Mouse (Mus musculus) midbrain, embryonic 13.5 days (tissue): Measurements from ENCODE around the gene Oxtr. TPM values are rescaled to one million over a fixed set of nuclear protein-coding genes. Genes with fewer than 3 reads are reported as not detected.

Source experiments
- ATAC-seq: fragments of 200-750 bp; cut with Nextera tagmentation; 2 replicates; pipeline ENCODE4 v1.8.0; 2017; ENCODE audit warnings: mild to moderate bottlenecking, moderate TSS enrichment, moderate library complexity
- H3K27ac ChIP-seq: fragments of 300-500 bp; sonication (generic); 2 replicates; pipeline ENCODE4 v1.5.1; 2015; ENCODE audit warnings: inconsistent platforms, mild to moderate bottlenecking, moderate library complexity
- H3K27me3 ChIP-seq: fragments of 300-500 bp; sonication (generic); 2 replicates; pipeline ENCODE4 v1.6.1; 2015; ENCODE audit warnings: mild to moderate bottlenecking, inconsistent platforms
- H3K36me3 ChIP-seq: fragments of 300-500 bp; sonication (generic); 2 replicates; pipeline ENCODE4 v1.6.1; 2015; ENCODE audit warnings: mild to moderate bottlenecking, inconsistent platforms
- H3K4me1 ChIP-seq: fragments of 300-500 bp; sonication (generic); replicated peaks from 2 replicates; pipeline ENCODE4 v1.6.1; 2015; ENCODE audit warnings: inconsistent platforms
- H3K4me2 ChIP-seq: fragments of 300-500 bp; sonication (generic); replicated peaks from 2 replicates; pipeline ENCODE4 v1.6.1; 2015; ENCODE audit warnings: moderate library complexity, mild to moderate bottlenecking, inconsistent platforms
- H3K4me3 ChIP-seq: fragments of 300-500 bp; sonication (generic); replicated peaks from 2 replicates; pipeline ENCODE4 v1.5.1; 2015; ENCODE audit warnings: mild to moderate bottlenecking, inconsistent platforms
- H3K9ac ChIP-seq: fragments of 300-500 bp; sonication (generic); replicated peaks from 2 replicates; pipeline ENCODE4 v1.6.1; 2015; ENCODE audit warnings: mild to moderate bottlenecking, inconsistent platforms
- H3K9me3 ChIP-seq: fragments of 300-500 bp; sonication (generic); 2 replicates; pipeline ENCODE4 v1.6.1; 2016; ENCODE audit warnings: mild to moderate bottlenecking, inconsistent platforms
- WGBS: fragments of 180-500 bp; shearing (Covaris S2); methylation state at CpG from one replicate; pipeline ENCODE4 v1.1.7; 2015; 5-methylcytosine and 5-hydroxymethylcytosine counted together
- polyA plus RNA-seq: library from polyadenylated mRNA; unstranded; fragments of >200 nt; fragmentation: Nextera tagmentation; extraction: Ambion mirVana; gene quantifications from 2 replicates; pipeline ENCODE4 v1.2.1, GENCODE M21; 2015

Gene Oxtr
- polyA plus RNA-seq = 0.26 and 0.34 TPM in 2 replicates

- Histone ChIP-seq H3K9ac (peak within 1 kb of the TSS; percentile 54; the same call in 1 of the 2 replicates), H3K27me3 (peaks cover 66% of the 10 kb centered on the region), H3K4me3 (peak within 1 kb of the TSS; percentile 41), H3K4me2 (peak within 1 kb of the TSS; percentile 68), H3K4me1 (peaks cover 24% of the 10 kb centered on the region), H3K9me3 (no peaks in the 10 kb centered on the region), H3K27ac (no peak within 1 kb of the TSS), H3K36me3 (no peaks in the 10 kb centered on the region)
- peak; percentile 6; the same call in 1 of the 2 replicates for ATAC-seq
- WGBS = 6% methylated on average over 24 of the region's 24 CpGs
Observed at GRCm38 (mm10) chr6:112489910-112490559, at the start of gene Oxtr. TSS of gene Oxtr (minus strand) at chr6:112489943.

DNA sequence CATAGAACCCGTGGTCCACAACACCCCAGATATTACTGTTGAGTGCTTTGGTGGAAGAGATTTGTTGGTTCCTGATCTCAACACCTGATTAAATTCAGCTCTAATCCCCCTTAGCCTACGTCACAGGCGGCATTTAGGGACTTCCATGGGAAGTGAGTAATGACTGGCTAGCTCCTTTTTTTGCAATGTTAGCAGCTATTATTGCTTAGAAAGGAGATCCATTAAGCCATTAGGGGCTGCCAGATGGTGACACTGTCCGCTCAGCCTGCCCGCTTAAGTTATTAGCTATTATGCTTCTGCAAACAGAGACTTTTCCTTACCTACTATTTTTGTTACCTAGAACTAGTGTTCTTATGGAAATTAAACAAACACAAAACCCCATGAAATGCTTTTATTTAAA lies 35.7 kb upstream of the Oxtr start:
- Histone ChIP-seq H3K4me2 (no peak overlapping the region), H3K27ac (no peak overlapping the region), H3K4me3 (no peak overlapping the region), H3K9ac (no peak overlapping the region), H3K27me3 (peaks cover 30% of the 10 kb centered on the region), H3K9me3 (no peaks in the 10 kb centered on the region), H3K4me1 (no peaks in the 10 kb centered on the region), H3K36me3 (no peaks in the 10 kb centered on the region)
- WGBS = 58% methylated on average over 5 of the region's 5 CpGs
- no peak for ATAC-seq

DNA sequence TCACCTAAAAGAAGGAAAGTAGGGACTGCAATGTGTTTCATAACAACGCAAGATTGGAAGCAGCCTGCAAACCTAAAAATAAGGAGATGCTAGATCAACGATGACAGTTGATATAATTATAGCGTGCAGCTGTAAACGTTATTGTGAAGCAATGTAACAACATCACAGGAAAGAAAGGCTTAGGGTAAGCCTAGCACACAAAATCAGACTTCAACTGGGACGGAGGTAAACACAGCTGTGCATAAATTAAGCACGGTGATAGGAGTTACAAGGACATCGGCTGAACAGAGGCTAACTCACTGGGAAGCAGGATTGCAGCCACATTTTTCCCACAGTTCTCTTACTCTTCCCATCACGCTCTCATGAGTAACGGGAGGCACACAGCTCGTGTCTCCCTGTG lies 34.7 kb upstream of the Oxtr start:
- no peaks in the 10 kb centered on the region for H3K4me1 ChIP-seq
- H3K36me3 ChIP-seq = no peaks in the 10 kb centered on the region
- WGBS = 60% methylated on average over 10 of the region's 10 CpGs
- no peak overlapping the region for H3K4me2 ChIP-seq
- ATAC-seq = no peak
- no peaks in the 10 kb centered on the region for H3K9me3 ChIP-seq
- no peak overlapping the region for H3K27ac ChIP-seq
- peaks cover 39% of the 10 kb centered on the region for H3K27me3 ChIP-seq
- no peak overlapping the region for H3K4me3 ChIP-seq
- H3K9ac ChIP-seq = no peak overlapping the region

- Histone ChIP-seq H3K27ac (no peak overlapping the region), H3K4me3 (no peak overlapping the region), H3K4me2 (no peak overlapping the region), H3K9ac (no peak overlapping the region), H3K36me3 (no peaks in the 10 kb centered on the region), H3K4me1 (peaks cover 9% of the 10 kb centered on the region), H3K9me3 (no peaks in the 10 kb centered on the region), H3K27me3 (peaks cover 70% of the 10 kb centered on the region)
- no peak for ATAC-seq
- 83% methylated on average over 3 of the region's 3 CpGs for WGBS
Observed at GRCm38 (mm10) chr6:112517991-112518390, 28.2 kb upstream of the Oxtr start.

DNA sequence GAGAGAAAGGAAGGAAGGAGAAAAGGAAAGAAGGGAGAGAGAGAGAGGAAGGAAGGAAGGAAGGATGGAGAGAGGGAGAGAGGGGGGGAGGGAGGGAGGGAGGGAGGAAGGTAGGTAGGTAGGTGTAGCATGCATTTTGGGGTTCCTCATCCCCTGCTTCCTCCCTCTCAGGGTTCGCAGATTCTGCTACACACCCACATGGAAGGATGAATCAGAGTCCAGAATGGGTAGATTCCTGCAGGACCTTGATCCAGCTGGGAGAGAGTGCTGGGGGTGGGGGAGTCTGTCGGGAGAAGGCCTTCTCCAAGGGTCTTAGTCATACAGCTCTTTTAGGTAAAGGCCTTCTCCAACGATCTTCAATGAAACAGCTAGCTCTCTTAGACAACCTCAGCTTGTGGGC lies 27.8 kb upstream of the Oxtr start:
- ATAC-seq = no peak
- H3K9me3 ChIP-seq = no peaks in the 10 kb centered on the region
- no peak overlapping the region for H3K9ac ChIP-seq
- H3K4me1 ChIP-seq = peaks cover 9% of the 10 kb centered on the region
- no peak overlapping the region for H3K4me2 ChIP-seq
- no peaks in the 10 kb centered on the region for H3K36me3 ChIP-seq
- H3K27me3 ChIP-seq = peaks cover 72% of the 10 kb centered on the region
- H3K27ac ChIP-seq = no peak overlapping the region
- 71% methylated on average over 3 of the region's 3 CpGs for WGBS
- H3K4me3 ChIP-seq = no peak overlapping the region

DNA sequence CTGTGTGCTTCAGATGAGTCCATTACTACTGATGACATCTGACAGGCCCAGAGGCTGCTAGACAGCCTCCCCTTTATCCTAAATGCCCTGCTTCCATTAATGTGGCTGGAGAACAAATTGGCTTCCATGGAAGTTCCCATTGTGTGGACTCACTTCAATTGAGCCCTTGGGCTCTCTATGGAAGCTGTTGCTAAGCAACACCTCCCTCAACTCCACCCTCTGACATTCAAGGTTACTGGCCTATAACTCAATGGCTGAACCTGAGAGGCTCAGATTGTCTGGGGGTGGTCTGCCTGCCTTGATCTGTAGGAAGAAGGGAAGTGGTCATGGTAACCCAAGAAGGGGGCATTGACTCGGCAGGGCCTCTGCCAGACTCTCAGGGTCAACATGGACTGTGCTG lies 26.8 kb upstream of the Oxtr start:
- H3K9ac ChIP-seq = no peak overlapping the region
- no peak overlapping the region for H3K4me2 ChIP-seq

GRCm38 (mm10) chr6:112514591-112514990 lies 24.8 kb upstream of the Oxtr start:
- no peak overlapping the region for H3K4me3 ChIP-seq
- no peak overlapping the region for H3K4me2 ChIP-seq
- 89% methylated on average over 6 of the region's 6 CpGs for WGBS
- no peak overlapping the region for H3K27ac ChIP-seq
- H3K27me3 ChIP-seq = peaks cover 66% of the 10 kb centered on the region
- no peaks in the 10 kb centered on the region for H3K36me3 ChIP-seq
- peaks cover 17% of the 10 kb centered on the region for H3K4me1 ChIP-seq
- H3K9ac ChIP-seq = no peak overlapping the region
- H3K9me3 ChIP-seq = no peaks in the 10 kb centered on the region
- ATAC-seq = no peak

More for the DNA sequence above, 26.8 kb upstream of the Oxtr start:
- Histone ChIP-seq H3K4me3 (no peak overlapping the region), H3K4me1 (peaks cover 9% of the 10 kb centered on the region), H3K27me3 (peaks cover 69% of the 10 kb centered on the region), H3K27ac (no peak overlapping the region), H3K9me3 (no peaks in the 10 kb centered on the region), H3K36me3 (no peaks in the 10 kb centered on the region)
- 4% methylated on average over 1 of the region's 1 CpGs for WGBS
- peak; percentile 63 for ATAC-seq

- peaks cover 62% of the 10 kb centered on the region for H3K27me3 ChIP-seq
- peak; percentile 40; the same call in 1 of the 2 replicates for ATAC-seq
- H3K36me3 ChIP-seq = no peaks in the 10 kb centered on the region
- H3K27ac ChIP-seq = no peak overlapping the region
- no peak overlapping the region for H3K4me3 ChIP-seq
- no peak overlapping the region for H3K4me2 ChIP-seq
- no peaks in the 10 kb centered on the region for H3K9me3 ChIP-seq
- H3K4me1 ChIP-seq = peaks cover 8% of the 10 kb centered on the region; the same call in 1 of the 2 replicates
- WGBS = 4% methylated on average over 4 of the region's 4 CpGs
- H3K9ac ChIP-seq = no peak overlapping the region
Observed at GRCm38 (mm10) chr6:112510346-112510745, 20.6 kb upstream of the Oxtr start.

GRCm38 (mm10) chr6:112509590-112510131 lies 19.9 kb upstream of the Oxtr start:
- H3K27me3 ChIP-seq = peaks cover 57% of the 10 kb centered on the region
- H3K9ac ChIP-seq = no peak overlapping the region
- no peak for ATAC-seq
- no peak overlapping the region for H3K27ac ChIP-seq
- no peak overlapping the region for H3K4me3 ChIP-seq
- no peak overlapping the region for H3K4me2 ChIP-seq
- no peaks in the 10 kb centered on the region for H3K36me3 ChIP-seq
- WGBS = 58% methylated on average over 2 of the region's 2 CpGs
- H3K9me3 ChIP-seq = no peaks in the 10 kb centered on the region
- H3K4me1 ChIP-seq = peaks cover 8% of the 10 kb centered on the region; the same call in 1 of the 2 replicates

DNA sequence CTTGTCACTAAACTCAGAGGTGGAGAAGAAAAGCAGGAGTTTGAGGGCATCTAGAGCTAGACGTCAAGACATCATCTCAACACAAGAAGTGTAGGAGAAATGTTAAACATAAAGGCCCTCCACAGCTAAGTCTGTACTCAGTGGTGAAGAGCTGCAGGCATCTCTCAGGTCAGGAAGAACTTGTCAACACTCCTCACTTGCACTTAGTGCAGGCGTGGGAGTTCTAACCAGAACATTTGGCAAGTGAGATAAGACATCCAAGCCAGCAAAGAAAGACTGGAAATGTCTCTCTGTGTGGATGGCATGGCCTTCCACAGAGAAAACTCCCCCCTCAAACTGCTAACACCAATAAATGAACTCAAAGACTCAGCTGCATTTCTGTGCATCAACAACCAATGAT lies 17.9 kb upstream of the Oxtr start:
- peaks cover 37% of the 10 kb centered on the region for H3K27me3 ChIP-seq
- H3K9ac ChIP-seq = no peak overlapping the region
- peaks cover 8% of the 10 kb centered on the region; the same call in 1 of the 2 replicates for H3K4me1 ChIP-seq
- H3K9me3 ChIP-seq = no peaks in the 10 kb centered on the region
- no peak for ATAC-seq
- no peak overlapping the region for H3K27ac ChIP-seq
- no peaks in the 10 kb centered on the region for H3K36me3 ChIP-seq
- 94% methylated on average over 2 of the region's 2 CpGs for WGBS
- no peak overlapping the region for H3K4me3 ChIP-seq
- no peak overlapping the region for H3K4me2 ChIP-seq

- no peaks in the 10 kb centered on the region for H3K4me1 ChIP-seq
- H3K36me3 ChIP-seq = no peaks in the 10 kb centered on the region
- whole genome bisulfite sequencing = 77% methylated on average over 2 of the region's 2 CpGs
- no peak for ATAC-seq
- H3K4me3 ChIP-seq = no peak overlapping the region
- H3K9ac ChIP-seq = no peak overlapping the region
- no peaks in the 10 kb centered on the region for H3K9me3 ChIP-seq
- H3K27me3 ChIP-seq = 0 out of 2 replicates have a peak, but pooled peaks cover 5% of the 10 kb centered on the region
- H3K4me2 ChIP-seq = no peak overlapping the region
- no peak overlapping the region for H3K27ac ChIP-seq
Observed at GRCm38 (mm10) chr6:112501156-112501555, 11.4 kb upstream of the Oxtr start.

DNA sequence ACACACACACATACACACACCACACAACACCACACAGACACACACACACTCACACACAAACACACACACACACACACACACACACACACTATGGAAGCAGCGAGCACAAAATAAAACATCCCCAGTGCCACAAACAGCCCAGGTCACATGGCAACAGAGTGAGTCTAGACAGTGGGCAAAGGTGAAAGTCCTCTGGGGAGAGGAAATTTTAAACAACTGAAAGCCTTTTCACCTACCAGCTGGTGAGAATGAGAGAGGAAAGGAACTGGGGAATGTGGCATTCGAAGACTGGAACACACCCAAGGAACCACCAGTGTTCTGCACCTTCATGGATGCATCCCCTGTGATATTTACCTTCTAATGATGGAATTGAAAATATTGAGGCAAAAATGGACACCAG lies 9.7 kb upstream of the Oxtr start:
- ATAC-seq = no peak
- Histone ChIP-seq H3K4me1 (no peaks in the 10 kb centered on the region), H3K9ac (no peak overlapping the region), H3K36me3 (no peaks in the 10 kb centered on the region), H3K27me3 (0 out of 2 replicates have a peak, but pooled peaks cover 5% of the 10 kb centered on the region), H3K4me2 (no peak overlapping the region), H3K4me3 (no peak overlapping the region), H3K27ac (no peak overlapping the region), H3K9me3 (no peaks in the 10 kb centered on the region)
- WGBS = 82% methylated on average over 2 of the region's 2 CpGs
